Mouse (Mus musculus) limb, embryonic 14.5 days (tissue): ENCODE measurements at regions not wholly inside any gene's neighbourhood (a gene's known extent, or its start where the extent isn't known, plus 50 kb on each side); places are given as distances from the start of the nearest gene placed in this dataset.

Experiments
- ATAC-seq: fragments of 200-750 bp; cut with Nextera tagmentation; 2 replicates; pipeline ENCODE4 v1.8.0; 2017; ENCODE audit warnings: low read depth, moderate number of reproducible peaks, moderate TSS enrichment; ENCODE audit not compliant: low FRiP score
- DNase-seq: peaks from one replicate; pipeline ENCODE4 v3.0.0-alpha.2; 2015; ENCODE audit warnings: low spot score
- H3K27ac ChIP-seq: fragments of 300-500 bp; sonication (generic); replicated peaks from 2 replicates; pipeline ENCODE4 v1.5.1; 2014; ENCODE audit warnings: low read depth, mild to moderate bottlenecking, low read length, moderate library complexity, mixed read lengths
- H3K27me3 ChIP-seq: fragments of 300-500 bp; sonication (generic); 2 replicates; pipeline ENCODE4 v1.6.1; 2014; ENCODE audit warnings: low read length, mixed read lengths; ENCODE audit not compliant: control insufficient read depth, insufficient read depth
- H3K36me3 ChIP-seq: fragments of 300-500 bp; sonication (generic); 2 replicates; pipeline ENCODE4 v1.6.1; 2014; ENCODE audit warnings: mild to moderate bottlenecking, low read length, moderate library complexity, mixed read lengths; ENCODE audit not compliant: control insufficient read depth, insufficient read depth
- H3K4me1 ChIP-seq: fragments of 300-500 bp; sonication (generic); 2 replicates; pipeline ENCODE4 v1.6.1; 2014; ENCODE audit warnings: antibody characterized with exemption, low read length, mixed read lengths; ENCODE audit not compliant: control insufficient read depth, insufficient read depth
- H3K4me2 ChIP-seq: fragments of 300-500 bp; sonication (generic); replicated peaks from 2 replicates; pipeline ENCODE4 v1.6.1; 2014; ENCODE audit warnings: low read depth, mild to moderate bottlenecking, low read length, moderate library complexity; ENCODE audit not compliant: severe bottlenecking
- H3K4me3 ChIP-seq: fragments of 300-500 bp; sonication (generic); replicated peaks from 2 replicates; pipeline ENCODE4 v1.5.1; 2014; ENCODE audit warnings: low read length
- H3K9ac ChIP-seq: fragments of 300-500 bp; sonication (generic); 2 replicates; pipeline ENCODE4 v1.6.1; 2014; ENCODE audit warnings: mild to moderate bottlenecking, low read depth, low read length, moderate library complexity; ENCODE audit not compliant: severe bottlenecking
- H3K9me3 ChIP-seq: fragments of 300-500 bp; sonication (generic); 2 replicates; pipeline ENCODE4 v1.6.1; 2016; ENCODE audit warnings: low read length; ENCODE audit not compliant: control insufficient read depth
- POLR2A ChIP-seq: fragments of 200-500 bp; IDR thresholded peaks from 2 replicates; pipeline ENCODE4 v1.8.0; 2012; ENCODE audit warnings: inconsistent platforms, mild to moderate bottlenecking, moderate library complexity, borderline replicate concordance; ENCODE audit not compliant: insufficient read depth, insufficient read length; ENCODE audit errors: extremely low read depth
- WGBS: fragments of 180-500 bp; shearing (Covaris S2); extraction: QIAGEN DNeasy Blood & Tissue Kit; methylation state at CpG from one replicate; pipeline ENCODE4 v1.1.7; 2014; 5-methylcytosine and 5-hydroxymethylcytosine counted together

- ATAC-seq (no peak), DNase-seq (no peak)
- Histone ChIP-seq H3K27me3 (no peaks in the 10 kb centered on the region), H3K27ac (no peak overlapping the region), H3K9me3 (no peaks in the 10 kb centered on the region), H3K4me3 (no peak overlapping the region), H3K9ac (no peak overlapping the region), H3K4me2 (no peak overlapping the region), H3K36me3 (no peaks in the 10 kb centered on the region), H3K4me1 (no peaks in the 10 kb centered on the region)
- TF ChIP-seq POLR2A = no peak
- 55% methylated on average over 11 of the region's 11 CpGs for WGBS
Measured at GRCm38 (mm10) chr1:55915940-55916339, 510.2 kb downstream of the Plcl1 start.

GRCm38 (mm10) chr1:55919516-55919915 lies 513.8 kb downstream of the Plcl1 start:
- H3K9ac ChIP-seq = no peak overlapping the region
- ATAC-seq (no peak), DNase-seq (no peak)
- H3K27me3 ChIP-seq = no peaks in the 10 kb centered on the region
- TF ChIP-seq POLR2A = no peak
- no peak overlapping the region for H3K4me3 ChIP-seq
- no peaks in the 10 kb centered on the region for H3K9me3 ChIP-seq
- no peak overlapping the region for H3K4me2 ChIP-seq
- H3K4me1 ChIP-seq = no peaks in the 10 kb centered on the region
- no peaks in the 10 kb centered on the region for H3K36me3 ChIP-seq
- no peak overlapping the region for H3K27ac ChIP-seq

- H3K4me1 ChIP-seq = no peaks in the 10 kb centered on the region
- ATAC-seq (no peak), DNase-seq (no peak)
- H3K4me2 ChIP-seq = no peak overlapping the region
- no peak overlapping the region for H3K4me3 ChIP-seq
- no peaks in the 10 kb centered on the region for H3K36me3 ChIP-seq
- no peak overlapping the region for H3K27ac ChIP-seq
- H3K9me3 ChIP-seq = no peaks in the 10 kb centered on the region
- H3K27me3 ChIP-seq = no peaks in the 10 kb centered on the region
- no peak for TF ChIP-seq POLR2A
- 63% methylated on average over 3 of the region's 3 CpGs for WGBS
- H3K9ac ChIP-seq = no peak overlapping the region
Measured at GRCm38 (mm10) chr1:55946786-55947549, 541.2 kb downstream of the Plcl1 start.

GRCm38 (mm10) chr1:55947618-55948283 lies 542.0 kb downstream of the Plcl1 start:
- TF ChIP-seq POLR2A = no peak
- Histone ChIP-seq H3K4me1 (no peaks in the 10 kb centered on the region), H3K27me3 (no peaks in the 10 kb centered on the region), H3K36me3 (no peaks in the 10 kb centered on the region), H3K4me2 (no peak overlapping the region), H3K9ac (no peak overlapping the region), H3K4me3 (no peak overlapping the region), H3K27ac (no peak overlapping the region), H3K9me3 (no peaks in the 10 kb centered on the region)
- whole genome bisulfite sequencing = 62% methylated on average over 5 of the region's 5 CpGs
- ATAC-seq (no peak), DNase-seq (no peak)

- H3K36me3 ChIP-seq = no peaks in the 10 kb centered on the region
- no peaks in the 10 kb centered on the region for H3K9me3 ChIP-seq
- TF ChIP-seq POLR2A = no peak
- no peak overlapping the region for H3K4me3 ChIP-seq
- no peak for DNase-seq
- no peak overlapping the region for H3K9ac ChIP-seq
- WGBS = 78% methylated on average over 4 of the region's 4 CpGs
- H3K27me3 ChIP-seq = no peaks in the 10 kb centered on the region
- H3K4me2 ChIP-seq = no peak overlapping the region
- H3K27ac ChIP-seq = no peak overlapping the region
- H3K4me1 ChIP-seq = no peaks in the 10 kb centered on the region
- ATAC-seq = no peak
Measured at GRCm38 (mm10) chr1:55949606-55950005, 543.9 kb downstream of the Plcl1 start.
